Mouse (Mus musculus) spleen, adult 2 months (tissue): ENCODE data around the gene Cyth4.

Source experiments
- CTCF ChIP-seq: fragments of 200-500 bp; IDR thresholded peaks from 2 replicates; pipeline ENCODE4 v1.5.1; 2011; ENCODE audit warnings: mild to moderate bottlenecking, inconsistent platforms; ENCODE audit not compliant: insufficient read depth, insufficient read length, insufficient replicate concordance; ENCODE audit errors: extremely low read depth
- POLR2A ChIP-seq: fragments of 200-500 bp; IDR thresholded peaks from 2 replicates; pipeline ENCODE4 v1.6.1; 2011; ENCODE audit warnings: low read depth, low read length, inconsistent platforms

DNA sequence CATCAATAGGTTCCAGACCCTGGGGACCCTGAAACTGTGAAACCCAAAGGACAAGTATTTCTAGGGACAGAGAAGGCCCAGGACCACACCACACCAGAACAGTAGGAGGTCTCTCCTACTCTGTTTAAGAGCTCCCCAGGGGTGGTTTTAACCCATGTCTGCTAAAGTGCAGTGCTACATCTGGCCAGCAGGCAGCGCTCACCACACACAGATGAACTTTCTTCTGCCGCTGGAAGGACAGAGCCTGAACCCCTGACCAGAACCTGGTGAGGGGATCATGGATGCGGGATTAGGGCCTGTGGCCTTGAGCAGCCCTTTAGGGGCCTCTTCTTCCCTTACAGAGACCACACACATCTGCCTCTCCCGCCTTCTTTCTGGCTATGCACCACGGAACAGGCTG lies 26.6 kb downstream of the Cyth4 start:
- TF ChIP-seq POLR2A: no peak
- TF ChIP-seq CTCF: peak; percentile 86; the same call in 1 of the 2 replicates
